In genomic region chr10:72960051-72960450, GRCm38 (mm10) we compare ENCODE assay signal across 24 mouse cellular contexts.
A peak's percentile ranks its signal among the peaks of the same experiment; 100 is the strongest.
DNase-seq lines count a peak whose midpoint lies in the region; ATAC-seq lines count a peak whose summit lies in the region.
"Had no signal": no experiment of that assay in that cellular context is flagged by ENCODE, and none has a peak within 500 bp of the region (broad histone marks: within the 10 kb centered on the region; RNA-seq: fewer than 3 reads in every experiment).

No protein-coding gene starts in this region.

- no peak overlapping the region for H3K27ac ChIP-seq in heart, embryonic 11.5 days (ENCODE audit: low read depth, low read length)
- H3K27ac ChIP-seq: forebrain, embryonic 10.5 days; forebrain, embryonic 13.5 days; gastrocnemius, adult 2 months; heart, embryonic 15.5 days; hindbrain, embryonic 12.5 days; hindbrain, embryonic 15.5 days had no signal

- no peaks in the 10 kb centered on the region for H3K4me1 ChIP-seq in heart, embryonic 11.5 days (ENCODE audit: control insufficient read depth, insufficient read depth, low read length)
- H3K4me1 ChIP-seq: forebrain, embryonic 10.5 days; forebrain, embryonic 13.5 days; heart, embryonic 12.5 days; heart, embryonic 15.5 days; hindbrain, embryonic 12.5 days; hindbrain, embryonic 15.5 days had no signal

- no peaks in the 10 kb centered on the region for H3K9me3 ChIP-seq in heart, embryonic 11.5 days (replicated peaks; ENCODE audit: control insufficient read depth, low read length)
- H3K9me3 ChIP-seq: forebrain, embryonic 10.5 days; forebrain, embryonic 13.5 days; heart, embryonic 12.5 days; heart, embryonic 15.5 days; hindbrain, embryonic 12.5 days; hindbrain, embryonic 15.5 days had no signal

- H3K36me3 ChIP-seq in heart, embryonic 11.5 days (ENCODE audit: control insufficient read depth, insufficient read depth, low read length): no peaks in the 10 kb centered on the region
- H3K36me3 ChIP-seq: forebrain, embryonic 10.5 days; heart, embryonic 12.5 days; heart, embryonic 15.5 days; hindbrain, embryonic 12.5 days; hindbrain, embryonic 15.5 days had no signal

- no peaks in the 10 kb centered on the region for H3K27me3 ChIP-seq in heart, embryonic 11.5 days (ENCODE audit: control insufficient read depth, insufficient read depth, low read length)
- H3K27me3 ChIP-seq: forebrain, embryonic 13.5 days; heart, embryonic 12.5 days; heart, embryonic 15.5 days; hindbrain, embryonic 12.5 days; hindbrain, embryonic 15.5 days had no signal

- no peak overlapping the region for H3K4me2 ChIP-seq in heart, embryonic 11.5 days
- H3K4me2 ChIP-seq: forebrain, embryonic 13.5 days; heart, embryonic 12.5 days; heart, embryonic 15.5 days; hindbrain, embryonic 12.5 days; hindbrain, embryonic 15.5 days had no signal

- WGBS in heart, embryonic 11.5 days (ENCODE audit: insufficient replicate concordance): 60% methylated on average over 3 of the region's 3 CpGs

- ATAC-seq in heart, embryonic 11.5 days (replicated peaks; ENCODE audit: insufficient number of reproducible peaks, low FRiP score, low TSS enrichment): no peak
- ATAC-seq: activated CD4-positive, CD25-positive, alpha-beta regulatory T cell, adult 4 months; CD4-positive, CD25-positive, alpha-beta regulatory T cell, adult 4 months; forebrain, embryonic 13.5 days; forebrain, embryonic 16.5 days had no signal

- no peak overlapping the region for H3K9ac ChIP-seq in heart, embryonic 11.5 days (ENCODE audit: low read depth, low read length)
- H3K9ac ChIP-seq: forebrain, embryonic 13.5 days; heart, embryonic 12.5 days; heart, embryonic 15.5 days; hindbrain, embryonic 12.5 days; hindbrain, embryonic 15.5 days had no signal

- DNase-seq in heart, postnatal 4 days: peak; percentile 12
- peak; percentile 29 for DNase-seq in ovary, adult 18-20 months (ENCODE audit: low spot score)
- no peak for DNase-seq in ovary, postnatal 10 days (ENCODE audit: low spot score)
- DNase-seq in ovary, postnatal 36 days (ENCODE audit: low spot score): peak; percentile 32
- peak; percentile 79 for DNase-seq in testis, postnatal 14 days (ENCODE audit: low spot score)
- DNase-seq in urinary bladder, adult 2 months (ENCODE audit: low spot score): no peak
- DNase-seq in frontal cortex, adult 2 months (ENCODE audit: extremely low spot score in 1 of 2, low spot score in 1 of 2): no peak
- DNase-seq: adrenal gland, postnatal 10 days; cerebellum, adult 11 months; cerebellum, adult 2 months; gastrocnemius, adult 2 months; gastrocnemius, postnatal 14 days; heart, adult 11 months; heart, postnatal 36 days had no signal

- H3K4me3 ChIP-seq in heart, embryonic 11.5 days (ENCODE audit: low read depth, low read length): no peak overlapping the region
- H3K4me3 ChIP-seq: forebrain, embryonic 10.5 days; forebrain, embryonic 13.5 days; gastrocnemius, adult 2 months; heart, embryonic 12.5 days; heart, embryonic 15.5 days; hindbrain, embryonic 12.5 days; hindbrain, embryonic 15.5 days had no signal

Comparison
In these comparisons a context has a peak if more than half of its experiments do, and no peak if none do; other contexts are left out.
1. DNase-seq: peak in heart, postnatal 4 days (single experiment), ovary, adult 18-20 months (single experiment), ovary, postnatal 36 days (single experiment) and testis, postnatal 14 days (single experiment); none in ovary, postnatal 10 days (single experiment), urinary bladder, adult 2 months (single experiment) and frontal cortex, adult 2 months (0 of 2).